Mouse (Mus musculus) intestine, embryonic 14.5 days (tissue): ENCODE measurements at regions not wholly inside any gene's neighbourhood (a gene's known extent, or its start where the extent isn't known, plus 50 kb on each side); places are given as distances from the start of the nearest gene placed in this dataset.

Experiments
- ATAC-seq: fragments of 200-750 bp; cut with Nextera tagmentation; replicated peaks from 2 replicates; pipeline ENCODE4 v1.8.0; 2017; ENCODE audit warnings: low read depth, moderate number of reproducible peaks, moderate TSS enrichment, moderate library complexity; ENCODE audit not compliant: low FRiP score, low TSS enrichment
- DNase-seq: peaks from one replicate; pipeline ENCODE4 v3.0.0-alpha.2; 2018; ENCODE audit warnings: low spot score
- H3K27ac ChIP-seq: fragments of 300-500 bp; sonication (generic); 2 replicates; pipeline ENCODE4 v1.5.1; 2014; ENCODE audit warnings: low read depth, mild to moderate bottlenecking, control low read depth
- H3K27me3 ChIP-seq: fragments of 300-500 bp; sonication (generic); replicated peaks from 2 replicates; pipeline ENCODE4 v1.6.1; 2014; ENCODE audit warnings: low read length, control low read depth; ENCODE audit not compliant: control insufficient read depth, insufficient read depth
- H3K36me3 ChIP-seq: fragments of 300-500 bp; sonication (generic); 2 replicates; pipeline ENCODE4 v1.6.1; 2014; ENCODE audit warnings: low read length, control low read depth; ENCODE audit not compliant: control insufficient read depth, insufficient read depth
- H3K4me1 ChIP-seq: fragments of 300-500 bp; sonication (generic); replicated peaks from 2 replicates; pipeline ENCODE4 v1.6.1; 2014; ENCODE audit warnings: low read length, control low read depth, mixed read lengths; ENCODE audit not compliant: control insufficient read depth, insufficient read depth
- H3K4me2 ChIP-seq: fragments of 300-500 bp; sonication (generic); 2 replicates; pipeline ENCODE4 v1.6.1; 2014; ENCODE audit warnings: low read length
- H3K4me3 ChIP-seq: fragments of 300-500 bp; sonication (generic); 2 replicates; pipeline ENCODE4 v1.5.1; 2014; ENCODE audit warnings: low read depth, low read length, control low read depth, mixed read lengths
- H3K9ac ChIP-seq: fragments of 300-500 bp; sonication (generic); 2 replicates; pipeline ENCODE4 v1.6.1; 2014; ENCODE audit warnings: mild to moderate bottlenecking, low read length
- H3K9me3 ChIP-seq: fragments of 300-500 bp; sonication (generic); 2 replicates; pipeline ENCODE4 v1.6.1; 2016; ENCODE audit warnings: low read length, control low read depth; ENCODE audit not compliant: control insufficient read depth
- WGBS: fragments of 180-500 bp; shearing (Covaris S2); extraction: QIAGEN DNeasy Blood & Tissue Kit; methylation state at CpG from one replicate; pipeline ENCODE4 v1.1.7; 2014; 5-methylcytosine and 5-hydroxymethylcytosine counted together

- 60% methylated on average over 4 of the region's 4 CpGs for WGBS
Observed at GRCm38 (mm10) chr13:116036166-116036565, 273.3 kb downstream of the Isl1 start.

GRCm38 (mm10) chr13:116030152-116030720 is 279.3 kb downstream of the Isl1 start:
- Histone ChIP-seq H3K9me3 (no peaks in the 10 kb centered on the region), H3K27me3 (no peaks in the 10 kb centered on the region), H3K4me2 (no peak overlapping the region), H3K9ac (no peak overlapping the region), H3K4me3 (no peak overlapping the region), H3K36me3 (no peaks in the 10 kb centered on the region), H3K4me1 (no peaks in the 10 kb centered on the region), H3K27ac (no peak overlapping the region)
- ATAC-seq (no peak; the same call in 1 of the 2 replicates), DNase-seq (no peak)
- 74% methylated on average over 2 of the region's 2 CpGs for WGBS

More at GRCm38 (mm10) chr13:116036166-116036565, 273.3 kb downstream of the Isl1 start:
- Histone ChIP-seq H3K27me3 (no peaks in the 10 kb centered on the region), H3K9ac (no peak overlapping the region), H3K4me1 (no peaks in the 10 kb centered on the region), H3K36me3 (no peaks in the 10 kb centered on the region), H3K9me3 (no peaks in the 10 kb centered on the region), H3K4me2 (no peak overlapping the region), H3K4me3 (no peak overlapping the region), H3K27ac (no peak overlapping the region)
- no peak for DNase-seq
- no peak for ATAC-seq

GRCm38 (mm10) chr13:116028583-116028982 is 280.9 kb downstream of the Isl1 start:
- Histone ChIP-seq H3K27me3 (no peaks in the 10 kb centered on the region), H3K36me3 (no peaks in the 10 kb centered on the region), H3K9me3 (no peaks in the 10 kb centered on the region), H3K4me1 (no peaks in the 10 kb centered on the region), H3K4me2 (no peak overlapping the region), H3K27ac (no peak overlapping the region), H3K4me3 (no peak overlapping the region), H3K9ac (no peak overlapping the region)
- 87% methylated on average over 2 of the region's 2 CpGs for WGBS
- ATAC-seq: no peak
- no peak for DNase-seq

GRCm38 (mm10) chr13:116027147-116027546 is 282.3 kb downstream of the Isl1 start:
- no peaks in the 10 kb centered on the region for H3K27me3 ChIP-seq
- no peaks in the 10 kb centered on the region for H3K9me3 ChIP-seq
- no peak overlapping the region for H3K4me2 ChIP-seq
- H3K9ac ChIP-seq: no peak overlapping the region
- ATAC-seq (no peak), DNase-seq (no peak)
- H3K4me3 ChIP-seq: no peak overlapping the region
- 83% methylated on average over 2 of the region's 2 CpGs for WGBS
- no peaks in the 10 kb centered on the region for H3K36me3 ChIP-seq
- no peak overlapping the region for H3K27ac ChIP-seq
- no peaks in the 10 kb centered on the region for H3K4me1 ChIP-seq

- Histone ChIP-seq H3K4me1 (no peaks in the 10 kb centered on the region), H3K9me3 (no peaks in the 10 kb centered on the region), H3K27ac (no peak overlapping the region), H3K4me2 (no peak overlapping the region; the same call in 1 of the 2 replicates), H3K9ac (no peak overlapping the region), H3K36me3 (no peaks in the 10 kb centered on the region), H3K27me3 (no peaks in the 10 kb centered on the region), H3K4me3 (no peak overlapping the region)
- DNase-seq (no peak), ATAC-seq (no peak)
- 36% methylated on average over 5 of the region's 5 CpGs for WGBS
Observed at GRCm38 (mm10) chr13:116017886-116018285, 291.6 kb downstream of the Isl1 start.

- Histone ChIP-seq H3K27ac (no peak overlapping the region), H3K9me3 (no peaks in the 10 kb centered on the region), H3K4me1 (no peaks in the 10 kb centered on the region), H3K4me2 (no peak overlapping the region), H3K27me3 (no peaks in the 10 kb centered on the region), H3K36me3 (no peaks in the 10 kb centered on the region), H3K4me3 (no peak overlapping the region), H3K9ac (no peak overlapping the region)
- WGBS: 73% methylated on average over 1 of the region's 1 CpGs
- ATAC-seq: no peak
- DNase-seq: no peak
Observed at GRCm38 (mm10) chr13:116003733-116004132, 305.8 kb downstream of the Isl1 start.

GRCm38 (mm10) chr13:116002391-116002899 is 307.0 kb downstream of the Isl1 start:
- DNase-seq (no peak), ATAC-seq (no peak)
- Histone ChIP-seq H3K27ac (no peak overlapping the region), H3K9me3 (no peaks in the 10 kb centered on the region), H3K36me3 (no peaks in the 10 kb centered on the region), H3K4me1 (no peaks in the 10 kb centered on the region), H3K9ac (no peak overlapping the region), H3K4me3 (no peak overlapping the region), H3K27me3 (no peaks in the 10 kb centered on the region), H3K4me2 (no peak overlapping the region)
- WGBS: 54% methylated on average over 4 of the region's 4 CpGs

- no peaks in the 10 kb centered on the region for H3K36me3 ChIP-seq
- ATAC-seq: no peak
- H3K27ac ChIP-seq: no peak overlapping the region
- DNase-seq: no peak
- H3K9me3 ChIP-seq: no peaks in the 10 kb centered on the region
- H3K4me3 ChIP-seq: no peak overlapping the region
- H3K9ac ChIP-seq: no peak overlapping the region
- WGBS: 76% methylated on average over 3 of the region's 3 CpGs
- no peaks in the 10 kb centered on the region for H3K27me3 ChIP-seq
- no peak overlapping the region for H3K4me2 ChIP-seq
- H3K4me1 ChIP-seq: no peaks in the 10 kb centered on the region
Observed at GRCm38 (mm10) chr13:115990591-115990990, 318.9 kb downstream of the Isl1 start.

- DNase-seq (no peak), ATAC-seq (no peak)
- H3K4me1 ChIP-seq: no peaks in the 10 kb centered on the region
- no peak overlapping the region for H3K4me3 ChIP-seq
- H3K9ac ChIP-seq: no peak overlapping the region
- no peaks in the 10 kb centered on the region for H3K27me3 ChIP-seq
- H3K4me2 ChIP-seq: no peak overlapping the region
- no peak overlapping the region for H3K27ac ChIP-seq
- H3K36me3 ChIP-seq: no peaks in the 10 kb centered on the region
- H3K9me3 ChIP-seq: no peaks in the 10 kb centered on the region
Observed at GRCm38 (mm10) chr13:115989091-115989490, 320.4 kb downstream of the Isl1 start.
